Mouse (Mus musculus) neutrophil, adult 83 days (primary cell): Measurements from ENCODE around the gene Cyp4a12b. TPM values are rescaled to one million over a fixed set of nuclear protein-coding genes. Genes with fewer than 3 reads are reported as not detected.

Source experiments
- total RNA-seq, 2 experiments: library from RNA; stranded (reverse); gene quantifications; one replicate each; pipeline ENCODE4 v1.2.4; 2023

Cyp4a12b gene
- not detected for total RNA-seq

DNA sequence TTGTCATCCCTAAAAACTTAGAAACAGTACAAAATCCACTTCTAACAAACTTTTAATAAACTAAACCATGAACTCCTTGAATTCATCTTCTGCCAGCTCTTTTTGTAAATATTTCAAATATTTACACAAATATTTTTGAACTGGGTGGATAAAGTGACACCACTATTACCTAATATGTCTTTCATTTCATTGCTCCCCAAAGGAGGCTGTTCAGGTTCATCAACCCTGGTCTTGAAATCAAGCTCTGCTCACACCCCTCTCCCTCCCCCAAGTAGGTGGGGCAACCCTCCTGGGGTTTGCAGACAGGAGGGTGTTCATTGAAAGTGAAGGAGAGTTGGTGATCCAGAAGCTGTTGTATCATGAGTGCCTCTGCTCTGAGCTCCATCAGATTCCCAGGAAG, at the start of gene Cyp4a12b:
TSS of gene Cyp4a12b (plus strand) at position 301 of the 400 bp plus-strand sequence.

DNA sequence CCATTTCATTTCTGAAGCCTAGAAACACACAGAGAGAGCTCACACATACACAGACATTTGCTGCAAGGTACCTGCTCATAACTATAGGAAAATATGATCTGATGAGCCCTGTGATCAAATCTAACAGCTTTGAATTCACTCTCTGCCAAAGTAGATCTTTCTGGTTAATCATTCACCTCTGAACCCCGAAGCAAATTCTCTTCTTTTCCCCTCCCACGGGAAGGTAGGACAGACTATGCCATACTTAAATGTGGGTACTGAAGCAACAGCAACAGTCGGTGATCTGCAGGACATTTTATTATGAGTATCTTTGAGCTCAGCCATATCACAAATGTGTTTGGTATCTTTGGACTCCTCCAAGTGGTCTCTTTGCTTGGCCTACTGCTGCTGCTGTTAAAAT, 40.9 kb downstream of the Cyp4a12b start, which contains the start of gene Cyp4a30b:
TSS of gene Cyp4a30b (plus strand) at position 301 of the 400 bp plus-strand sequence.

Other genes with a start within 250 kb of the Cyp4a12b start
- not detected for gene Cyp4a29, start 169.5 kb upstream of the Cyp4a12b start, total RNA-seq
- not detected for gene Cyp4a12a, start 112.6 kb upstream of the Cyp4a12b start, total RNA-seq
- gene Cyp4a30b, start 41.0 kb downstream of the Cyp4a12b start, total RNA-seq: not detected
- gene Cyp4a14, start 84.5 kb downstream of the Cyp4a12b start, total RNA-seq: not detected
- not detected for gene Cyp4a10, start 106.6 kb downstream of the Cyp4a12b start, total RNA-seq
- not detected for gene Cyp4a31, start 152.0 kb downstream of the Cyp4a12b start, total RNA-seq
- gene Cyp4a32, start 189.3 kb downstream of the Cyp4a12b start, total RNA-seq: not detected
- not detected for gene Cyp4b1, start 236.1 kb downstream of the Cyp4a12b start, total RNA-seq